Mouse (Mus musculus): ENCODE measurements around the gene Smim17. TPM values are rescaled to one million over a fixed set of nuclear protein-coding genes. Genes with fewer than 3 reads are reported as not detected.

Gene Smim17
- polyA plus RNA-seq, 1 experiment, result not detected

- H3K4me3 ChIP-seq (ENCODE audit: insufficient read depth, low read length), result no peak overlapping the region
- TF ChIP-seq CTCF (IDR thresholded peaks at IDR 0.05; ENCODE audit: borderline replicate concordance, insufficient read depth, low read length), result no peak
- H3K27ac ChIP-seq (ENCODE audit: insufficient read depth, low read length), result no peak overlapping the region
Observed at GRCm38 (mm10) chr7:6369460-6369859, 29.1 kb upstream of the Smim17 start.

GRCm38 (mm10) chr7:6372993-6373392 lies 25.5 kb upstream of the Smim17 start:
- H3K4me1 ChIP-seq (ENCODE audit: control insufficient read depth, insufficient read depth, low read length), result no peaks in the 10 kb centered on the region
- H3K27ac ChIP-seq (ENCODE audit: insufficient read depth, low read length), result no peak overlapping the region
- H3K4me3 ChIP-seq (ENCODE audit: insufficient read depth, low read length), result no peak overlapping the region
- TF ChIP-seq CTCF (IDR thresholded peaks at IDR 0.05; ENCODE audit: borderline replicate concordance, insufficient read depth, low read length) (no peak), POLR2A (IDR thresholded peaks at IDR 0.05; ENCODE audit: low read depth, low read length) (no peak)

More at GRCm38 (mm10) chr7:6369460-6369859, 29.1 kb upstream of the Smim17 start:
- H3K4me1 ChIP-seq (ENCODE audit: control insufficient read depth, insufficient read depth, low read length), result no peaks in the 10 kb centered on the region

DNA sequence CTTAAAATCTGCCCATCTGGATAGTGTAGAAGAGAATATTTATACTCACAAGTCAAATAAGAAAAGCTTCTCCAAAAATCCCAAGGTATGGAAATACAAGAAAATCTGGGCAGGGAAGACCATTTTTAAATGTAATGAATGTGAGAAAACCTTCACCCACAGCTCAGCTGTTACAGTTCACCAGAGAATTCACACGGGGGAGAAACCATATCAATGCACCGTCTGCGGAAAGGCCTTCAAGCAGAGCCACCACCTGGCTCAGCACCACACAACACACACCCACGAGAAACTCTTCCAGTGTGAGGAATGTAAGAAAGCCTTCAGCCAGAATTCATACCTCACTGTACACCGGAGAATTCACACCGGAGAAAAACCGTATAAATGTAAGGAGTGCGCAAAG lies 20.1 kb upstream of the Smim17 start:
- no peak for TF ChIP-seq POLR2A (IDR thresholded peaks at IDR 0.05; ENCODE audit: low read depth, low read length)
- TF ChIP-seq CTCF (IDR thresholded peaks at IDR 0.05; ENCODE audit: borderline replicate concordance, insufficient read depth, low read length), result no peak
- H3K4me3 ChIP-seq (ENCODE audit: insufficient read depth, low read length), result no peak overlapping the region
- no peaks in the 10 kb centered on the region for H3K4me1 ChIP-seq (ENCODE audit: control insufficient read depth, insufficient read depth, low read length)
- H3K27ac ChIP-seq (ENCODE audit: insufficient read depth, low read length), result no peak overlapping the region

GRCm38 (mm10) chr7:6381431-6381830 lies 17.1 kb upstream of the Smim17 start:
- Histone ChIP-seq H3K4me3 (ENCODE audit: insufficient read depth, low read length) (no peak overlapping the region), H3K27ac (ENCODE audit: insufficient read depth, low read length) (no peak overlapping the region), H3K4me1 (ENCODE audit: control insufficient read depth, insufficient read depth, low read length) (no peaks in the 10 kb centered on the region)
- TF ChIP-seq CTCF (IDR thresholded peaks at IDR 0.05; ENCODE audit: borderline replicate concordance, insufficient read depth, low read length) (no peak), POLR2A (IDR thresholded peaks at IDR 0.05; ENCODE audit: low read depth, low read length) (no peak)

- Histone ChIP-seq H3K4me1 (ENCODE audit: control insufficient read depth, insufficient read depth, low read length) (no peaks in the 10 kb centered on the region), H3K4me3 (ENCODE audit: insufficient read depth, low read length) (peak within 1 kb of the TSS; percentile 74), H3K27ac (ENCODE audit: insufficient read depth, low read length) (no peak within 1 kb of the TSS)
- TF ChIP-seq CTCF (IDR thresholded peaks at IDR 0.05; ENCODE audit: borderline replicate concordance, insufficient read depth, low read length), result peak; percentile 45; the same call in 1 of the 2 replicates
- peak; percentile 86 for TF ChIP-seq POLR2A (IDR thresholded peaks at IDR 0.05; ENCODE audit: low read depth, low read length)
Observed at GRCm38 (mm10) chr7:6383044-6383455, 15.5 kb upstream of the Smim17 start, which contains the start of gene Zfp28. Zfp28 (plus strand) TSS chr7:6383295.

DNA sequence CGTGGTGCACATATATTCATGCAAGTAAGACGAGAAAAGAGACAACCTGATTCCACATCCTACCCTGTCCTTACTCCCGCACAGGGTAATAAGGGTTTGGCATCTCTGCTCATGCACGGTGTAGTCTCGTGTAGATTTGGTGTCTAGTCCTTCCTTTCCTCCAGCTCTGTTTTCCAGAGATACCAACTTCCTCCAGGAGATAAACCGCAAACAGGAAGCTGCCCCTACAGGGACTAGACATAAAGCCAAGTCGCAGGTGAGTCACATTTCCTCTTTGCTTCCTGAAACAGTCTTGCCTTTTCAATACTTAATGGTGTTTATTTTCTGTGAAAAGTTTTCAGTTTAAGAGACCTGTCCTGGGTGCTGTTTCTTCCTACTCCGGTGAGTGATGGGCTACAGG lies 14.5 kb upstream of the Smim17 start:
- no peaks in the 10 kb centered on the region for H3K4me1 ChIP-seq (ENCODE audit: control insufficient read depth, insufficient read depth, low read length)
- TF ChIP-seq POLR2A (IDR thresholded peaks at IDR 0.05; ENCODE audit: low read depth, low read length) (no peak), CTCF (IDR thresholded peaks at IDR 0.05; ENCODE audit: borderline replicate concordance, insufficient read depth, low read length) (no peak)
- H3K4me3 ChIP-seq (ENCODE audit: insufficient read depth, low read length), result peak overlapping the region; percentile 74
- H3K27ac ChIP-seq (ENCODE audit: insufficient read depth, low read length), result no peak overlapping the region

DNA sequence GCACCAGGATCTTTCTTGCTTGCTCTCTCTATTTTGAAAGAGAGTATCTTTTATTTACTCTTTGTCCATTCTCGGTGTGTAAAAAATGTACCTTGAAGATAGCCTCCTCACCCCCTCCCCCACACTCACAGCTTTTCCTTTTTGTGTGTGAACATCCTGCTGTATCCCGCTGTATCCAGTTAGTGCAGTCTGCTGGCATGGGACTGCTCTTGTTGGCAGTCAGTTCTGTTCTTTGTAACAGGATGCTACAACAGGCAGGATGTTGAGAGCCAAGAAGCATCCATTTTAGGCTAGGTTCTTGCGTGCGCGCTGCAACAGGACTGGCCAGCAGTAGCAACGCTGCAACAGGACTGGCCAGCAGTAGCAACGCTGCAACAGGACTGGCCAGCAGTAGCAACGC lies 11.5 kb upstream of the Smim17 start:
- TF ChIP-seq CTCF (IDR thresholded peaks at IDR 0.05; ENCODE audit: borderline replicate concordance, insufficient read depth, low read length), result no peak
- TF ChIP-seq POLR2A (IDR thresholded peaks at IDR 0.05; ENCODE audit: low read depth, low read length), result no peak
- no peak overlapping the region for H3K27ac ChIP-seq (ENCODE audit: insufficient read depth, low read length)
- no peaks in the 10 kb centered on the region for H3K4me1 ChIP-seq (ENCODE audit: control insufficient read depth, insufficient read depth, low read length)
- no peak overlapping the region for H3K4me3 ChIP-seq (ENCODE audit: insufficient read depth, low read length)

DNA sequence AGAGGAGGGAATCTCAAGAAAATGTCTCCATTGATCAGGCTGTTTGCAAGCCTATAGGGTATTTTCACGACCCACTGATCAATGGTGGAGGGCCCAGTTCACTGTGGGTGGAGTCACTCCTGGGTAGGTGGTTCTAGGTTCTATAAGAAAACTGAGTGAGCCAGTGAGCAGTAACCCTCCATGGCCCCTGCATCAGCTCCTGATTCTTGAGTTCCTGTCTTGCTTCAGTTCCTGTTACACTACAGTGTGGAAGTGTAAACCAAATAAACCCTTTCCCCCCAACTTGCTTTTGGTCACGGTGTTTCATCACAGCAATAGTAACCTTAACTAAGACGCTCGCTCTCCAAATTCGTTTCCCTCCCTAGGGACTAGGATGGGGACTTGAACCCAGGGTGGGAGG lies 9.5 kb upstream of the Smim17 start:
- TF ChIP-seq POLR2A (IDR thresholded peaks at IDR 0.05; ENCODE audit: low read depth, low read length) (no peak), CTCF (IDR thresholded peaks at IDR 0.05; ENCODE audit: borderline replicate concordance, insufficient read depth, low read length) (no peak)
- Histone ChIP-seq H3K4me3 (ENCODE audit: insufficient read depth, low read length) (no peak overlapping the region), H3K4me1 (ENCODE audit: control insufficient read depth, insufficient read depth, low read length) (no peaks in the 10 kb centered on the region), H3K27ac (ENCODE audit: insufficient read depth, low read length) (no peak overlapping the region)

DNA sequence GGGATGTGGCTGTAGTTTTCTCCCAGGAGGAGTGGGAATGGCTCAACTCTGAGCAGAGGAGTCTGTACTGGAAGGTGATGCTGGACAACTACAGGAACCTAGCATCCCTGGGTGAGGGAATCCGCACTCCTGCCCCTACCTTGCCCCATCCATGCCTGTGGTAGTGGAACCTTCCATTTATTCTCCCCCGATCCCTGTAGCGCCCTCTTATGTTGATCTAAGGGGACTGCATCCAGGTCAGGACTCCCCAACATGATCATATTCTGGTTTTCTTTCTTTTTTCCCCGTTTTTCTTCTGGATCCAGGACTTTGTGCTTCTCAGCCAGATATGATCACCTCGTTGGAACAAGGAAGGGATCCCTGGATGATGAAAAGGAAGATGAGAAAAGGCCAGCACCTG lies 9.1 kb upstream of the Smim17 start:
- H3K4me3 ChIP-seq (ENCODE audit: insufficient read depth, low read length), result no peak overlapping the region
- TF ChIP-seq CTCF (IDR thresholded peaks at IDR 0.05; ENCODE audit: borderline replicate concordance, insufficient read depth, low read length) (no peak), POLR2A (IDR thresholded peaks at IDR 0.05; ENCODE audit: low read depth, low read length) (no peak)
- H3K4me1 ChIP-seq (ENCODE audit: control insufficient read depth, insufficient read depth, low read length), result no peaks in the 10 kb centered on the region
- H3K27ac ChIP-seq (ENCODE audit: insufficient read depth, low read length), result no peak overlapping the region

DNA sequence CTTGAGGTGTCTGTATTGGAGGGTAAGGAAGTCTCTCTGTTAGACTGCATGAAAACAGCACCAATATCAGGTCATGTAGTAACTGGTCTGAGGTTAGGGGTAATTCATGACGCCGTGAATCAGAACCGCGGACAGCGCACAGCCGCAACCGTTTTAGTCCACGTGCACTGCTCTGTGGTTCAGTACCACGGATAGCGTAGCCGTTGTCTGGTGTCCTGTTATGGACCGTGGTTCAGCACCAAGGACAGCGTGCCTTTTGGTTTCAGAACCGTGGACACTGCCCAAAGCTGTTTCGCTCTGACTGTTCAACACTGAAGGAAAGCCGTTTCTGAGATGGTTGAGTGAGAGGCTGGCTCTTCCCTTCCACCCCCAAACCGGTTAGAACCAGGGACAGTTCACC lies 11.5 kb downstream of the Smim17 start, which contains the start of gene Gm20715:
Gene Gm20715 (plus strand): TSS at position 235 of the 400 bp plus-strand sequence.
- Histone ChIP-seq H3K27ac (ENCODE audit: insufficient read depth, low read length) (no peak within 1 kb of the TSS), H3K4me1 (ENCODE audit: control insufficient read depth, insufficient read depth, low read length) (no peaks in the 10 kb centered on the region), H3K4me3 (ENCODE audit: insufficient read depth, low read length) (no peak within 1 kb of the TSS)
- no peak for TF ChIP-seq POLR2A (IDR thresholded peaks at IDR 0.05; ENCODE audit: low read depth, low read length)
- TF ChIP-seq CTCF (IDR thresholded peaks at IDR 0.05; ENCODE audit: borderline replicate concordance, insufficient read depth, low read length), result peak; percentile 65; the same call in 1 of the 2 replicates
